Mouse (Mus musculus): ENCODE results near the gene Zfp61. TPM values are rescaled to one million over a fixed set of nuclear protein-coding genes. Genes with fewer than 3 reads are reported as not detected.

The Zfp61 gene
- total RNA-seq, 2 experiments from 2014 or later = 2.9 to 3.2 TPM

GRCm38 (mm10) chr7:24260000-24260312 lies 41.1 kb downstream of the Zfp61 start:
- DNase-seq = no peak

GRCm38 (mm10) chr7:24259306-24259999 lies 41.6 kb downstream of the Zfp61 start:
- DNase-seq = no peak

- peak; percentile 81 for DNase-seq
Observed at GRCm38 (mm10) chr7:24254633-24255474, 46.2 kb downstream of the Zfp61 start, which contains the start of gene Zfp108. TSS of gene Zfp108 (plus strand) at chr7:24254794.

- no peak for DNase-seq
Observed at GRCm38 (mm10) chr7:24253779-24254615, 47.0 kb downstream of the Zfp61 start.

Small RNAs within 50 kb of the gene (microRNA-seq; reads per million reads assigned to microRNA genes)
- 0 reads per million in 2 experiments for gene Gm27592 (ENCODE audit: borderline replicate concordance in 2 of 2)

Other genes starting within 250 kb of the Zfp61 start
- not detected for gene Vmn1r183, start 248.0 kb downstream of the Zfp61 start, total RNA-seq (2021)
- gene Zfp180, start 219.3 kb downstream of the Zfp61 start, total RNA-seq (2021) = 10 to 100 TPM; 10.3 TPM
- gene Zfp112, start 188.9 kb downstream of the Zfp61 start, total RNA-seq (2021) = 1 to 10 TPM; 4.9 TPM
- gene Zfp235, start 167.1 kb downstream of the Zfp61 start, total RNA-seq (2021) = 1 to 10 TPM; 4.1 to 4.6 TPM
- not detected for gene Zfp114, start 126.2 kb downstream of the Zfp61 start, total RNA-seq (2021)
- gene Zfp111, start 89.8 kb downstream of the Zfp61 start, total RNA-seq (2021) = 1 to 10 TPM; 2.5 to 2.6 TPM
- gene Zfp109, start 63.7 kb downstream of the Zfp61 start, total RNA-seq (2021) = 1 to 10 TPM; 2.2 TPM
- gene Zfp108, start 46.4 kb downstream of the Zfp61 start, total RNA-seq (2021) = 1 to 10 TPM; 1.4 to 1.9 TPM
- gene Zfp93, start 30.8 kb downstream of the Zfp61 start, total RNA-seq (2021) = 1 to 10 TPM; 3.6 to 4.4 TPM
- gene Zfp94, start 15.4 kb upstream of the Zfp61 start, total RNA-seq (2021) = 1 to 10 TPM; 1.3 to 1.8 TPM
- gene Tescl, start 32.7 kb upstream of the Zfp61 start, total RNA-seq (2021) = not detected
- not detected for gene Lypd5, start 48.0 kb upstream of the Zfp61 start, total RNA-seq (2021)
- gene Kcnn4, start 69.0 kb upstream of the Zfp61 start, total RNA-seq (2021) = under 1 TPM; 0.13 to 0.70 TPM
- 10 to 100 TPM in 1 of 2 experiments, 1 to 10 TPM in 1; 8.2 to 11.0 TPM for gene Smg9, start 98.4 kb upstream of the Zfp61 start, total RNA-seq (2021)
- not detected for gene Irgc1, start 151.1 kb upstream of the Zfp61 start, total RNA-seq (2021)
- under 1 TPM in 1 of 2 experiments, not detected in 1; 0.75 TPM for gene Plaur, start 161.3 kb upstream of the Zfp61 start, total RNA-seq (2021)
- 1 to 10 TPM; 4.4 to 4.5 TPM for gene Cadm4, start 180.8 kb upstream of the Zfp61 start, total RNA-seq (2021)
- gene Zfp428, start 205.8 kb upstream of the Zfp61 start, total RNA-seq (2021) = 1 to 10 TPM; 4.0 TPM
- gene AC161166.1, start 211.2 kb upstream of the Zfp61 start, total RNA-seq (2021) = not detected
- gene Irgq, start 229.5 kb upstream of the Zfp61 start, total RNA-seq (2021) = 10 to 100 TPM; 12.3 to 13.0 TPM
- not detected for gene Pinlyp, start 244.9 kb upstream of the Zfp61 start, total RNA-seq (2021)
- gene Xrcc1, start 245.1 kb upstream of the Zfp61 start, total RNA-seq (2021) = 10 to 100 TPM; 15.8 to 17.5 TPM